Mouse (Mus musculus) MEL (cell line): Measurements from ENCODE around the gene Kansl3. TPM values are rescaled to one million over a fixed set of nuclear protein-coding genes. Genes with fewer than 3 reads are reported as not detected.

ENCODE experiments used
- DNase-seq: peaks from one replicate; pipeline ENCODE4 v3.0.0; 2011; ENCODE audit warnings: low read depth, low spot score
- H3K27ac ChIP-seq: 2 replicates; pipeline ENCODE4 v1.5.1; 2012; ENCODE audit warnings: low read depth, mild to moderate bottlenecking, control low read depth, low read length, moderate library complexity; ENCODE audit not compliant: control insufficient read depth
- H3K27me3 ChIP-seq, 2 experiments: fragments of 150-350 bp in 1 of 2; sonication (generic) in 1 of 2; 2 replicates each; pipeline ENCODE4 v1.6.1; 2012; ENCODE audit warnings: low read length in 2 of 2, mild to moderate bottlenecking in 2 of 2, improper control_type of control experiment in 1 of 2, moderate library complexity in 1 of 2; ENCODE audit not compliant: insufficient read depth in 2 of 2, control insufficient read depth in 1 of 2
- H3K36me3 ChIP-seq, 2 experiments: 2 replicates each; pipeline ENCODE4 v1.6.1; 2012 to 2014; ENCODE audit warnings: low read length in 2 of 2, improper control_type of control experiment in 1 of 2, inconsistent platforms in 1 of 2, mild to moderate bottlenecking in 1 of 2; ENCODE audit not compliant: insufficient read depth in 2 of 2, control insufficient read depth in 1 of 2
- H3K4me1 ChIP-seq, 2 experiments: fragments of 150-350 bp in 1 of 2; sonication (generic) in 1 of 2; 2 replicates each; pipeline ENCODE4 v1.6.1; 2012; ENCODE audit warnings: low read length in 2 of 2, improper control_type of control experiment in 1 of 2, mild to moderate bottlenecking in 1 of 2; ENCODE audit not compliant: insufficient read depth in 2 of 2, control insufficient read depth in 1 of 2
- H3K4me3 ChIP-seq, 2 experiments: fragments of 150-350 bp in 1 of 2; sonication (generic) in 1 of 2; 2 replicates each; pipeline ENCODE4 v1.5.1; 2012; ENCODE audit warnings: low read depth in 2 of 2, low read length in 2 of 2, mild to moderate bottlenecking in 2 of 2, moderate library complexity in 2 of 2, control low read depth in 1 of 2, improper control_type of control experiment in 1 of 2; ENCODE audit not compliant: control insufficient read depth in 1 of 2, insufficient read depth in 1 of 2
- H3K79me2 ChIP-seq: 2 replicates; pipeline ENCODE4 v1.6.1; 2012; ENCODE audit warnings: mild to moderate bottlenecking, low read length, moderate library complexity; ENCODE audit not compliant: control insufficient read depth, poor library complexity, insufficient read depth
- H3K9ac ChIP-seq: 2 replicates; pipeline ENCODE4 v1.6.1; 2012; ENCODE audit warnings: low read depth, mild to moderate bottlenecking, control low read depth, low read length, moderate library complexity; ENCODE audit not compliant: control insufficient read depth, poor library complexity, severe bottlenecking
- H3K9me3 ChIP-seq: fragments of 150-350 bp; sonication (generic); replicated peaks from 2 replicates; pipeline ENCODE4 v1.6.1; 2012; ENCODE audit warnings: mild to moderate bottlenecking, low read length, improper control_type of control experiment, moderate library complexity; ENCODE audit not compliant: insufficient read depth
- BHLHE40 ChIP-seq: IDR thresholded peaks from 2 replicates; pipeline ENCODE4 v1.6.1; 2012; ENCODE audit warnings: low read depth, mild to moderate bottlenecking, inconsistent platforms, low read length, improper control_type of control experiment, borderline replicate concordance
- CHD1 ChIP-seq: IDR thresholded peaks from 2 replicates; pipeline ENCODE4 v1.6.1; 2012; ENCODE audit warnings: low read depth, mild to moderate bottlenecking, inconsistent platforms, low read length, improper control_type of control experiment
- CHD2 ChIP-seq: IDR thresholded peaks from 2 replicates; pipeline ENCODE4 v1.6.1; 2011; ENCODE audit warnings: low read length, improper control_type of control experiment
- ELF1 ChIP-seq: IDR thresholded peaks from 2 replicates; pipeline ENCODE4 v1.6.1; 2014; ENCODE audit warnings: low read depth, mild to moderate bottlenecking, inconsistent platforms, low read length, improper control_type of control experiment, moderate library complexity
- EP300 ChIP-seq, 2 experiments: IDR thresholded peaks; 2 replicates each; pipeline ENCODE4 v1.6.1; 2011; ENCODE audit warnings: improper control_type of control experiment in 2 of 2, low read length in 2 of 2, low read depth in 1 of 2, mild to moderate bottlenecking in 1 of 2
- ETS1 ChIP-seq: IDR thresholded peaks from 2 replicates; pipeline ENCODE4 v1.6.1; 2012; ENCODE audit warnings: low read depth, mild to moderate bottlenecking, inconsistent platforms, low read length, improper control_type of control experiment, moderate library complexity
- GABPA ChIP-seq: IDR thresholded peaks from 2 replicates; pipeline ENCODE4 v1.6.1; 2012; ENCODE audit warnings: low read depth, mild to moderate bottlenecking, inconsistent platforms, low read length, improper control_type of control experiment, moderate library complexity
- GATA1 ChIP-seq: IDR thresholded peaks from 2 replicates; pipeline ENCODE4 v1.6.1; 2011; ENCODE audit warnings: low read depth, low read length, improper control_type of control experiment
- HCFC1 ChIP-seq: IDR thresholded peaks from 2 replicates; pipeline ENCODE4 v1.6.1; 2012; ENCODE audit warnings: low read depth, mild to moderate bottlenecking, inconsistent platforms, low read length, improper control_type of control experiment, moderate library complexity
- JUND ChIP-seq: IDR thresholded peaks from 2 replicates; pipeline ENCODE4 v1.6.1; 2011; ENCODE audit warnings: low read depth, mild to moderate bottlenecking, improper control_type of control experiment, low read length
- KAT2A ChIP-seq: conservative IDR thresholded peaks from 2 replicates; pipeline ENCODE4 v1.6.1; 2012; ENCODE audit warnings: low read depth, low read length, improper control_type of control experiment, inconsistent platforms
- MAFK ChIP-seq: IDR thresholded peaks from 2 replicates; pipeline ENCODE4 v1.6.1; 2011; ENCODE audit warnings: low read depth, mild to moderate bottlenecking, low read length, improper control_type of control experiment, borderline replicate concordance
- MAX ChIP-seq: IDR thresholded peaks from 2 replicates; pipeline ENCODE4 v1.6.1; 2011; ENCODE audit warnings: low read length, improper control_type of control experiment
- MAZ ChIP-seq: IDR thresholded peaks from 2 replicates; pipeline ENCODE4 v1.6.1; 2012; ENCODE audit warnings: low read depth, mild to moderate bottlenecking, inconsistent platforms, low read length, improper control_type of control experiment
- MEF2A ChIP-seq: IDR thresholded peaks from 2 replicates; pipeline ENCODE4 v1.6.1; 2014; ENCODE audit warnings: low read depth, mild to moderate bottlenecking, inconsistent platforms, low read length, improper control_type of control experiment; ENCODE audit not compliant: poor library complexity, insufficient replicate concordance, severe bottlenecking; ENCODE audit errors: extremely low read depth
- MXI1 ChIP-seq: IDR thresholded peaks from 2 replicates; pipeline ENCODE4 v1.6.1; 2011; ENCODE audit warnings: mild to moderate bottlenecking, low read depth, low read length, improper control_type of control experiment
- MYB ChIP-seq: IDR thresholded peaks from 2 replicates; pipeline ENCODE4 v1.6.1; 2011; ENCODE audit warnings: mild to moderate bottlenecking, low read depth, low read length, improper control_type of control experiment
- MYC ChIP-seq: IDR thresholded peaks from 2 replicates; pipeline ENCODE4 v1.6.1; 2011; ENCODE audit warnings: low read depth, mild to moderate bottlenecking, low read length, improper control_type of control experiment, moderate library complexity
- NELFE ChIP-seq: IDR thresholded peaks from 2 replicates; pipeline ENCODE4 v1.6.1; 2011; ENCODE audit warnings: low read depth, low read length, improper control_type of control experiment
- NRF1 ChIP-seq: IDR thresholded peaks from 2 replicates; pipeline ENCODE4 v1.6.1; 2014; ENCODE audit warnings: low read depth, mild to moderate bottlenecking, inconsistent platforms, low read length, improper control_type of control experiment, moderate library complexity; ENCODE audit not compliant: poor library complexity, insufficient read depth, severe bottlenecking
- POLR2A ChIP-seq, 2 experiments: IDR thresholded peaks; 2 replicates each; pipeline ENCODE4 v1.6.1; 2011 to 2012; ENCODE audit warnings: low read length in 2 of 2, mild to moderate bottlenecking in 2 of 2, control low read depth in 1 of 2, improper control_type of control experiment in 1 of 2, low read depth in 1 of 2, moderate library complexity in 1 of 2; ENCODE audit not compliant: control insufficient read depth in 1 of 2, insufficient read depth in 1 of 2, poor library complexity in 1 of 2
- POLR2AphosphoS2 ChIP-seq: IDR thresholded peaks from 2 replicates; pipeline ENCODE4 v1.6.1; 2011; ENCODE audit warnings: low read length, improper control_type of control experiment
- POLR2AphosphoS5 ChIP-seq: IDR thresholded peaks from 2 replicates; pipeline ENCODE4 v1.6.1; 2012; ENCODE audit warnings: low read depth, borderline replicate concordance, mild to moderate bottlenecking, inconsistent platforms, low read length, moderate library complexity, mixed read lengths
- RAD21 ChIP-seq: IDR thresholded peaks from 2 replicates; pipeline ENCODE4 v1.6.1; 2011; ENCODE audit warnings: mild to moderate bottlenecking, low read depth, low read length, improper control_type of control experiment
- RCOR1 ChIP-seq: IDR thresholded peaks from 2 replicates; pipeline ENCODE4 v1.6.1; 2012; ENCODE audit warnings: low read depth, mild to moderate bottlenecking, inconsistent platforms, low read length, improper control_type of control experiment
- SIN3A ChIP-seq: IDR thresholded peaks from 2 replicates; pipeline ENCODE4 v1.6.1; 2012; ENCODE audit warnings: low read length, improper control_type of control experiment, inconsistent platforms
- SMC3 ChIP-seq: IDR thresholded peaks from 2 replicates; pipeline ENCODE4 v1.6.1; 2011; ENCODE audit warnings: low read depth, low read length, improper control_type of control experiment
- TBP ChIP-seq: IDR thresholded peaks from 2 replicates; pipeline ENCODE4 v1.8.0; 2011; ENCODE audit warnings: low read depth, low read length, improper control_type of control experiment
- TCF12 ChIP-seq: IDR thresholded peaks from 2 replicates; pipeline ENCODE4 v1.6.1; 2014; ENCODE audit warnings: low read depth, mild to moderate bottlenecking, inconsistent platforms, low read length, improper control_type of control experiment, moderate library complexity
- UBTF ChIP-seq: IDR thresholded peaks from 2 replicates; pipeline ENCODE4 v1.6.1; 2012; ENCODE audit warnings: low read depth, mild to moderate bottlenecking, inconsistent platforms, low read length, improper control_type of control experiment, moderate library complexity, borderline replicate concordance; ENCODE audit not compliant: insufficient read depth
- USF1 ChIP-seq: IDR thresholded peaks from 2 replicates; pipeline ENCODE4 v1.6.1; 2014; ENCODE audit warnings: low read depth, mild to moderate bottlenecking, inconsistent platforms, low read length, improper control_type of control experiment, moderate library complexity
- USF2 ChIP-seq, 2 experiments: IDR thresholded peaks; 2 replicates each; pipeline ENCODE4 v1.6.1; 2011 to 2012; ENCODE audit warnings: improper control_type of control experiment in 2 of 2, low read length in 2 of 2, borderline replicate concordance in 1 of 2, inconsistent platforms in 1 of 2, low read depth in 1 of 2, mild to moderate bottlenecking in 1 of 2; ENCODE audit not compliant: insufficient read depth in 1 of 2
- ZKSCAN1 ChIP-seq: IDR thresholded peaks from 2 replicates; pipeline ENCODE4 v1.6.1; 2012; ENCODE audit warnings: low read depth, mild to moderate bottlenecking, inconsistent platforms, low read length, improper control_type of control experiment, moderate library complexity
- ZMIZ1 ChIP-seq: IDR thresholded peaks from 2 replicates; pipeline ENCODE4 v1.6.1; 2012; ENCODE audit warnings: low read depth, mild to moderate bottlenecking, inconsistent platforms, low read length, improper control_type of control experiment, moderate library complexity
- ZNF384 ChIP-seq: IDR thresholded peaks from 2 replicates; pipeline ENCODE4 v1.6.1; 2012; ENCODE audit warnings: low read depth, mild to moderate bottlenecking, inconsistent platforms, low read length, improper control_type of control experiment
- polyA plus RNA-seq, 2 experiments: library from polyadenylated mRNA; stranded (reverse) in 1 of 2; unstranded in 1 of 2; fragments of >175 nt in 1 of 2; fragments of >200 nt in 1 of 2; gene quantifications; 2 replicates each; pipeline versions ENCODE4 v1.2.1 to v1.2.4; 2012; ENCODE audit warnings: low replicate concordance in 2 of 2, low read depth in 1 of 2; ENCODE audit not compliant: insufficient read length in 2 of 2, insufficient read depth in 1 of 2, missing spikeins in 1 of 2
- total RNA-seq: library from RNA; depleted of rRNA; stranded (reverse); fragments of 300-350 nt; gene quantifications from 2 replicates; pipeline ENCODE4 v1.2.3, GENCODE M21; 2012

Gene Kansl3
- total and polyA plus RNA-seq, 3 experiments = 29.0 to 55.4 (median 45.6) TPM

DNA sequence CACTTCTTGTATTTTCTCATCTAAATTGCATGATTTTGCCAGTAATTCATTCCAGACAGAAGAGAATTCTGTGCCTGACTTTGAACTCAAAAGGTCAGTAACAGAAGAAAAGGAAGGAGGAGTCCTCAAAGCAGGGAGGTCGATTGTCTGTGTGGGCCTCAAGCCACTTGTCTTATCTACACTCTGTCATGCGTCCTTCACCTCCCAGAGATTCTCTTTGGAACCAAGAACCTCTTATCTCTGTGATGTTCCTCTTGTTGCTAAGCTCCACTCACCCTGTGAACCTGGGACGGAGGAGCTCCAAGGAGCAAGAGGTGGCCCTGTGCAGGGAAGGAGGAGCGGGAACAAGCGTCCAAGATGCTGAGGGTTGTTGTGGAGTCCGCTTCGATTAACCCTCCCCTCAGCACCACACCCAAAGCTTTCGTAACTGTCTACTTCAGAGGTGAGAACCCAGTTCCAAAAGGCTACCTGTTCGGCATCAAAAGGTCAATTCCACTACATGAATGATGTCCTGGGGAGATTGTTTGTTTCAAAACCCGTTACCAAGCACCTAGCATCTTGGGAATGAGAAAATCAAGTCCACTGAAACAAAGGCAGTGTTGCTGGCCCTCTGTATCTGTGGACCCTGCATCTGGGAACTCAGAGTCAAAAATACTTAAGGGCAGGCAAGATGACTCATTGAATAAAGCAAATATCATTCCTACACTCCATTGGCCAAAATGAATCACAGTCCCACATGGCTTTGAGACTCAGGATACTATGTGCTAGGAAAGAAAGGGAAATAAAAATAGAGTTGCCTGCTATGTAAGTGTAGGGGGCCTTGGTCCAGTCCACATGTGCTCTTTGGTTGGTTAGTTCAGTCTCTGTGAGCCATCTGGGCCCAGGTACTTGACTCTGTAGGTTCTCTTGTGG, 3.2 kb upstream of the Kansl3 start, which contains the start of gene Fer1l5:
TSS of gene Fer1l5 (plus strand) at position 358 of the 912 bp plus-strand sequence.
- no peaks in the 10 kb centered on the region; a peak in 1 of 4 replicates for H3K27me3 ChIP-seq
- DNase-seq = peak; percentile 64
- H3K4me3 ChIP-seq = no peak within 1 kb of the TSS
- no peak within 1 kb of the TSS for H3K27ac ChIP-seq
- H3K9me3 ChIP-seq = no peaks in the 10 kb centered on the region
- peaks cover 17% of the 10 kb centered on the region for H3K79me2 ChIP-seq
- H3K36me3 ChIP-seq = peaks cover 2 to 19% of the 10 kb centered on the region in 2 experiments; a peak in 3 of 4 replicates
- H3K4me1 ChIP-seq = peaks cover 2 to 19% of the 10 kb centered on the region in 2 experiments; a peak in 2 of 4 replicates
- no peak within 1 kb of the TSS for H3K9ac ChIP-seq
- TF ChIP-seq NELFE = no peak
- TF ChIP-seq CHD1 = no peak
- TF ChIP-seq GATA1 = peak; percentile 87
- no peak for TF ChIP-seq USF1
- peak; percentile 31; the same call in 1 of the 2 replicates for TF ChIP-seq NRF1
- peak; percentile 47; the same call in 1 of the 2 replicates for TF ChIP-seq MYC
- no peak for TF ChIP-seq ZKSCAN1
- no peak for TF ChIP-seq ETS1
- TF ChIP-seq SIN3A = 0 out of 2 replicates have a peak, but pooled peaks have one; percentile 33
- TF ChIP-seq MEF2A = no peak
- TF ChIP-seq ZMIZ1 = no peak
- TF ChIP-seq GABPA = no peak
- TF ChIP-seq MAFK = no peak
- TF ChIP-seq MAZ = no peak
- TF ChIP-seq TCF12 = peak; percentile 43; the same call in 1 of the 2 replicates
- no peak for TF ChIP-seq TBP
- TF ChIP-seq MXI1 = no peak; the same call in 1 of the 2 replicates
- no peak for TF ChIP-seq USF2 (IDR thresholded peaks at IDR 0.05; ENCODE audit: borderline replicate concordance in 1 of 2, insufficient read depth in 1 of 2, low read depth in 1 of 2, low read length in 2 of 2)
- no peak for TF ChIP-seq CHD2
- peak; percentile 59 to 66 for TF ChIP-seq EP300 (IDR thresholded peaks at IDR 0.05; ENCODE audit: low read depth in 1 of 2, low read length in 2 of 2)
- no peak for TF ChIP-seq MAX
- no peak for TF ChIP-seq UBTF
- no peak for TF ChIP-seq ELF1
- no peak for TF ChIP-seq KAT2A
- no peak for TF ChIP-seq POLR2AphosphoS5
- no peak for TF ChIP-seq SMC3
- no peak for TF ChIP-seq POLR2A (IDR thresholded peaks at IDR 0.05; ENCODE audit: control insufficient read depth in 1 of 2, insufficient read depth in 1 of 2, low read depth in 1 of 2, low read length in 2 of 2, poor library complexity in 1 of 2)
- TF ChIP-seq MYB = no peak
- TF ChIP-seq HCFC1 = no peak
- no peak for TF ChIP-seq JUND
- TF ChIP-seq POLR2AphosphoS2 = no peak
- peak; percentile 61; the same call in 1 of the 2 replicates for TF ChIP-seq RCOR1
- no peak for TF ChIP-seq ZNF384
- peak; percentile 35; the same call in 1 of the 2 replicates for TF ChIP-seq BHLHE40
- TF ChIP-seq RAD21 = no peak
